Mouse (Mus musculus) small intestine, adult 2 months (tissue): ENCODE data around the gene Ch25h.

Experiments used
- CTCF ChIP-seq: fragments of 200-500 bp; IDR thresholded peaks from 2 replicates; pipeline ENCODE4 v1.5.1; 2012; ENCODE audit warnings: low read depth, mild to moderate bottlenecking, control low read depth, inconsistent platforms, low read length, moderate library complexity, mixed read lengths; ENCODE audit not compliant: insufficient replicate concordance, insufficient read length; ENCODE audit errors: extremely low read depth
- POLR2A ChIP-seq: fragments of 200-500 bp; IDR thresholded peaks from 2 replicates; pipeline ENCODE4 v1.6.1; 2012; ENCODE audit warnings: low read depth, mild to moderate bottlenecking, control low read depth, inconsistent platforms, low read length, moderate library complexity

DNA sequence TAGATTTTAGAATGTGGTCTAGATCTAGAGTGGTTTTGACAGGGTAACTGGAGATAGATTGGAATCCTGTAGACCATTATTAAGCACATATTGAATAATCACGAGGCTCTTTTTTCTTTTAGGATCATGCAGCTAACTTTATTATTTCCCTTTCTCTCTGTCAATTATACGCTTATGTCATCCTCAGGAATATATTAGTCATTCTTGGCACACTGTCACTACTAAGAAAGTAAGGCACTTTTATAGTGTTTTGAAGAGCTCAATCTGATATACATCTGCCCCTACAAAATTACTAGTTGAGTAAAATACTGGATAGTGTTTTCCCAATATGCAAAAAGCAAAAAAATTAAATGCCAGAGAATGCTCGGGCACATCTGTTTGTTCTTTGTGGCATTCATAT, 43.6 kb downstream of the Ch25h start:
- TF ChIP-seq CTCF (no peak), POLR2A (no peak)
